ENCODE assay signal across 28 mouse cellular contexts in genomic region chr3:66446274-66447159, GRCm38 (mm10).
DNase-seq lines count a peak whose midpoint lies in the region; ATAC-seq lines count a peak whose summit lies in the region.
"Had no signal": no experiment of that assay in that cellular context is flagged by ENCODE, and none has a peak within 500 bp of the region (broad histone marks: within the 10 kb centered on the region; RNA-seq: fewer than 3 reads in every experiment).

No protein-coding gene starts in this region.

- H3K36me3 ChIP-seq in lung, embryonic 16.5 days (ENCODE audit: control insufficient read depth, insufficient read depth, low read length) = no peaks in the 10 kb centered on the region
- H3K36me3 ChIP-seq in kidney, embryonic 16.5 days (ENCODE audit: insufficient read depth, low read length) = no peaks in the 10 kb centered on the region
- H3K36me3 ChIP-seq: embryonic facial prominence, embryonic 15.5 days; forebrain, embryonic 10.5 days; G1E; heart, embryonic 10.5 days; limb, embryonic 12.5 days; neural tube, embryonic 13.5 days had no signal

- H3K27ac ChIP-seq in lung, embryonic 16.5 days (ENCODE audit: low read length) = no peak overlapping the region
- no peak overlapping the region for H3K27ac ChIP-seq in kidney, embryonic 16.5 days (ENCODE audit: low read length)
- H3K27ac ChIP-seq: embryonic facial prominence, embryonic 15.5 days; forebrain, embryonic 10.5 days; heart, embryonic 10.5 days; limb, embryonic 12.5 days; neural tube, embryonic 13.5 days had no signal

- no peaks in the 10 kb centered on the region for H3K9me3 ChIP-seq in lung, embryonic 16.5 days (ENCODE audit: control insufficient read depth, low read length)
- no peaks in the 10 kb centered on the region for H3K9me3 ChIP-seq in kidney, embryonic 16.5 days (ENCODE audit: low read length)
- H3K9me3 ChIP-seq: embryonic facial prominence, embryonic 15.5 days; forebrain, embryonic 10.5 days; G1E; heart, embryonic 10.5 days; limb, embryonic 12.5 days; neural tube, embryonic 13.5 days had no signal

- no peak for DNase-seq in lung, postnatal 4 days
- DNase-seq in gonadal fat pad, adult 2 months (ENCODE audit: low read depth) = peak; percentile 69
- DNase-seq in lung, postnatal 14 days = peak; percentile 8
- DNase-seq in kidney, adult 9 months = no peak
- no peak for DNase-seq in heart, adult 11 months
- DNase-seq: adrenal gland, postnatal 10 days; cerebellum, adult 9-10 months; gastrocnemius, postnatal 36 days; kidney, postnatal 10 days; layer of hippocampus, postnatal 36 days; liver, postnatal 0 days; thymus, postnatal 25 days had no signal

- no peaks in the 10 kb centered on the region for H3K4me1 ChIP-seq in lung, embryonic 16.5 days (replicated peaks; ENCODE audit: control insufficient read depth, insufficient read depth, low read length)
- H3K4me1 ChIP-seq in kidney, embryonic 16.5 days (ENCODE audit: insufficient read depth, low read length) = no peaks in the 10 kb centered on the region
- H3K4me1 ChIP-seq: embryonic facial prominence, embryonic 15.5 days; forebrain, embryonic 10.5 days; heart, embryonic 10.5 days; neural tube, embryonic 13.5 days had no signal

- 0 out of 2 replicates have a peak, but pooled peaks have one; percentile 38 for ATAC-seq in lung, embryonic 16.5 days (ENCODE audit: low read depth)
- ATAC-seq in kidney, embryonic 16.5 days (ENCODE audit: low FRiP score, low TSS enrichment) = no peak
- ATAC-seq in megakaryocyte-erythroid progenitor cell, adult 5-6 weeks (replicated peaks; ENCODE audit: low FRiP score, low TSS enrichment, poor library complexity, severe bottlenecking) = no peak
- ATAC-seq: CD4-positive, CD25-positive, alpha-beta regulatory T cell, adult 4 months; forebrain, embryonic 16.5 days; intestine, postnatal 0 days; liver, postnatal 0 days; midbrain, embryonic 16.5 days; Patski had no signal

- H3K27me3 ChIP-seq in lung, embryonic 16.5 days (ENCODE audit: control insufficient read depth, insufficient read depth, low read depth, low read length) = no peaks in the 10 kb centered on the region
- H3K27me3 ChIP-seq in kidney, embryonic 16.5 days (ENCODE audit: insufficient read depth, low read length) = no peaks in the 10 kb centered on the region
- H3K27me3 ChIP-seq: embryonic facial prominence, embryonic 15.5 days; limb, embryonic 12.5 days; neural tube, embryonic 13.5 days had no signal

- H3K4me3 ChIP-seq in lung, embryonic 16.5 days (ENCODE audit: low read length) = no peak overlapping the region
- H3K4me3 ChIP-seq in kidney, embryonic 16.5 days (ENCODE audit: low read length) = no peak overlapping the region
- H3K4me3 ChIP-seq: embryonic facial prominence, embryonic 15.5 days; forebrain, embryonic 10.5 days; heart, embryonic 10.5 days; limb, embryonic 12.5 days; myocyte; neural tube, embryonic 13.5 days had no signal

- no peak overlapping the region for H3K4me2 ChIP-seq in lung, embryonic 16.5 days (ENCODE audit: low read depth, low read length)
- no peak overlapping the region for H3K4me2 ChIP-seq in kidney, embryonic 16.5 days (replicated peaks; ENCODE audit: low read depth, low read length)
- H3K4me2 ChIP-seq: embryonic facial prominence, embryonic 15.5 days; limb, embryonic 12.5 days; liver, embryonic 11.5 days; neural tube, embryonic 13.5 days had no signal

- H3K9ac ChIP-seq in lung, embryonic 16.5 days (ENCODE audit: low read length) = no peak overlapping the region
- no peak overlapping the region for H3K9ac ChIP-seq in kidney, embryonic 16.5 days (replicated peaks; ENCODE audit: low read length)
- H3K9ac ChIP-seq: embryonic facial prominence, embryonic 15.5 days; limb, embryonic 12.5 days; liver, postnatal 0 days; neural tube, embryonic 13.5 days had no signal

- 81% methylated on average over 10 of the region's 10 CpGs for WGBS in lung, embryonic 16.5 days
- WGBS in kidney, embryonic 16.5 days = 86% methylated on average over 10 of the region's 10 CpGs

Comparison
In these comparisons a context has a peak if more than half of its experiments do, and no peak if none do; other contexts are left out.
1. DNase-seq: peak in gonadal fat pad, adult 2 months (single experiment) and lung, postnatal 14 days (single experiment); none in lung, postnatal 4 days (0 of 2), kidney, adult 9 months (single experiment) and heart, adult 11 months (single experiment).